In the genomic region with DNA sequence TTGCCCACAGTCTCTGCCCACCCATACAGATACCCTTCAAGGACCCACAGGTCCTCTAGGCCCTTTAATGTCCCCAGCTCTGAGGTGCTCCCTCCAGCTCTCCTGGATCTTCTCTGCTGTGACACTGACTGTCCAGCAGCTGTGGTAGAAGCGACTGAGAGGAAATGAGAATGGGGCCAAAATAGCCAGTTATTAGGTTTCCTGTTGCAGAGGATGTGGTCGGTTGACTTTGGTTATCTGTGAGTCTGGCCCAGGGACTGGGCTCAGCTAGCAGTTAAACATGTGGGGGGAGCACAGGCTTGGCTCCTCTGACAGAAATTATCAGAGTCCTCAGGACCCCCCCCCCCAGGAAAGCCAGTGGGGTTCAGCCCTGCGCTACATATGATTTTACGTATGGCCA, we compare ENCODE assay signal across 10 mouse cellular contexts. TPM values are rescaled to one million over a fixed set of nuclear protein-coding genes. Genes with fewer than 3 reads are reported as not detected.
A peak's percentile ranks its signal among the peaks of the same experiment; 100 is the strongest.
DNase-seq lines count a peak whose midpoint lies in the region; ATAC-seq lines count a peak whose summit lies in the region.
"Had no signal": no experiment of that assay in that cellular context is flagged by ENCODE, and none has a peak within 500 bp of the region (broad histone marks: within the 10 kb centered on the region; RNA-seq: fewer than 3 reads in every experiment).

No protein-coding gene starts in this region.

- 0 out of 2 replicates have a peak, but pooled peaks cover 16% of the 10 kb centered on the region for H3K4me1 ChIP-seq in neural tube, embryonic 15.5 days
- H3K4me1 ChIP-seq: midbrain, embryonic 15.5 days had no signal

- 92% methylated on average over 4 of the region's 4 CpGs for WGBS in neural tube, embryonic 15.5 days

- H3K27me3 ChIP-seq in neural tube, embryonic 15.5 days (replicated peaks) = no peaks in the 10 kb centered on the region
- H3K27me3 ChIP-seq: midbrain, embryonic 15.5 days had no signal

- H3K9me3 ChIP-seq in neural tube, embryonic 15.5 days (replicated peaks) = no peaks in the 10 kb centered on the region
- H3K9me3 ChIP-seq: midbrain, embryonic 15.5 days had no signal

- no peak for ATAC-seq in neural tube, embryonic 15.5 days (ENCODE audit: low FRiP score)
- ATAC-seq: midbrain, embryonic 15.5 days had no signal

- H3K9ac ChIP-seq in neural tube, embryonic 15.5 days (replicated peaks) = no peak overlapping the region
- H3K9ac ChIP-seq: midbrain, embryonic 15.5 days had no signal

- DNase-seq in heart, adult 9 months (ENCODE audit: low spot score in 2 of 2) = peak; percentile 27 to 47
- no peak for DNase-seq in heart, adult 8-10 months (ENCODE audit: low spot score)
- peak; percentile 10 for DNase-seq in thymus, postnatal 25 days
- DNase-seq in thymus, postnatal 14 days = no peak
- peak; percentile 20 for DNase-seq in kidney, postnatal 14 days
- DNase-seq in cerebellum, adult 9-10 months = no peak
- DNase-seq in layer of hippocampus, adult 8-10 months (ENCODE audit: low spot score in 2 of 2) = no peak

- H3K36me3 ChIP-seq in neural tube, embryonic 15.5 days = no peaks in the 10 kb centered on the region
- H3K36me3 ChIP-seq: midbrain, embryonic 15.5 days had no signal

- no peak overlapping the region for H3K4me3 ChIP-seq in neural tube, embryonic 15.5 days (replicated peaks)
- H3K4me3 ChIP-seq: erythroblast, embryonic 14.5 days; midbrain, embryonic 15.5 days had no signal

- no peak overlapping the region for H3K4me2 ChIP-seq in neural tube, embryonic 15.5 days
- H3K4me2 ChIP-seq: midbrain, embryonic 15.5 days had no signal

- H3K27ac ChIP-seq in neural tube, embryonic 15.5 days (replicated peaks) = no peak overlapping the region
- H3K27ac ChIP-seq: midbrain, embryonic 15.5 days had no signal

RNA-seq across cellular contexts. Expression of a gene that starts 19.7 kb away (rescaled TPM):
- 1 to 10 TPM; 2.1 to 3.1 (median 2.7) TPM for total RNA-seq in heart, adult 8-10 months (2022)
- polyA plus RNA-seq in neural tube, embryonic 15.5 days (2015; fragmentation: Nextera tagmentation; extraction: Ambion mirVana) = 4.1 and 4.4 TPM in 2 replicates
- 10 to 100 TPM; 50.0 to 55.8 (median 50.9) TPM for total RNA-seq in layer of hippocampus, adult 8-10 months (2022)

Comparison
In these comparisons a context has a peak if more than half of its experiments do, and no peak if none do; other contexts are left out.
1. DNase-seq: peak in heart, adult 9 months (2 of 2), thymus, postnatal 25 days (single experiment) and kidney, postnatal 14 days (single experiment); none in heart, adult 8-10 months (single experiment), thymus, postnatal 14 days (single experiment), cerebellum, adult 9-10 months (single experiment) and layer of hippocampus, adult 8-10 months (0 of 2).
2. RNA of a gene that starts 19.7 kb away (total RNA-seq): 50.0 to 55.8 TPM in layer of hippocampus, adult 8-10 months; 2.1 to 3.1 TPM in heart, adult 8-10 months; every median in the first group is over 10 times any median in the second.